Mouse (Mus musculus) telencephalon, adult 2 months (tissue): Measurements from ENCODE around the gene Fcer2a.

Experiments used
- DNase-seq: peaks from one replicate; pipeline ENCODE4 v3.0.0-alpha.2; 2011; ENCODE audit warnings: low read depth, low spot score

Gene Fcer2a

DNA sequence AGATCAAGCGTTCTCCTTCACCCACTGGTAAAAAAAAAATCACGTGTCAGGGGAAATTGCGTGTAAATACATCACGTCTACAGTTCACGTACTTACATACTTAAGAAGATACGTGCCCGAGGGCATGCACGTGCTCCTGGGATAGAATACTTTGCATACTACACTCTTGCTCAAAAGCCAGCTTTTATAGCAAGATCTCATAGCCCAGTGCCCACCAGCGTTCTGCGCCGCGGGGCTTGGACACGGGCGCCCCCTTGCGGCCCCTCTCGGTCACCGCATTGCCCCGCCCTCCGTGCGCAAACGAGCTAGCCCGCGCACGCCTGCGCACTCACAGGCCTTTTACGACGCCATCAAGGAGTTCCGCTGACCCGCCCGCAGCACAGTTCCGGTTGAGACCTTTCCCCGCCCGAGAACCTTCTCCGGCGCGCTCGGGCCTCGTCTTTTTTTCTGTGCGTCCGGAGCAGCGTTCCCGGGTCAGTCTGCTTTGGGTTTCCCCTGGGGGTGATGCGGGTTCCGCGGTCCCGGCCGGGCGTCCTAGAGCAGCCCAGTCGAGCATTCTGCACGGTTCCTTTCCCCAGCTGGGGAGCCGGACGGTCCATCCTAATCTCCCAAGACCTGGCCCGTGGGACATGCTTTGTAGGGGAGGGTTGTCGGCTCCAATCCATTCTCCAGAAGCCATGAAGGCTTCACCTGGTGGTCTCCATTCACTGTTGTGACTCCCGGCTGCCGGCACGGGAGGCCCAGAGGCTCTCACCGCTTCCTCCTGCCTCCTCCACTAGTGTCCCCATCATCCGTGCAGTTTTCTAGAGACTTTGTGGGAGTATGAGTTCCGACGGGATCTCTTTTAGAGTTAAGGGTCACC is 17.6 kb downstream of the Fcer2a start, which contains the start of gene Trappc5:
Gene Trappc5, plus strand, starts transcription at position 169 of the 862 bp plus-strand sequence.
- DNase-seq: peak; percentile 82

DNA sequence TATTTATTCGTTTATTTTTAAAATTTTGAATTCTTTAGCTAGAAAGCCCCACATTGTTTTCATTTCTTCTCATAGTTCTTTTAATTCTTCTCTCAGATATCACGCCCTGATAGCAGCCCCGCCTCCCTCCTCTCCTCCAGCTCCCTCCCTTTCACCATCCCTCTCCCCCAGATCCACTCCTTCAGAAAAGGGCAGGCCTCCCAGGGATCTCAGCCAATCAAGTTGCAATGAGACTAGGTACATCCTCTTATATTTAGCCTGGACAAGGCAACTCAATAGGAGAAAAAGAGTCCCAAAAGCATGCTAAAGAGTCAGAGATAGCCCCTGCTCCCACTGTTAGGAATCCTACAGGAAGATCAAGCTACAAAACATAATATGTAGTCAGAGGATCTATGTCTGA is 19.3 kb downstream of the Fcer2a start:
- no peak for DNase-seq

DNA sequence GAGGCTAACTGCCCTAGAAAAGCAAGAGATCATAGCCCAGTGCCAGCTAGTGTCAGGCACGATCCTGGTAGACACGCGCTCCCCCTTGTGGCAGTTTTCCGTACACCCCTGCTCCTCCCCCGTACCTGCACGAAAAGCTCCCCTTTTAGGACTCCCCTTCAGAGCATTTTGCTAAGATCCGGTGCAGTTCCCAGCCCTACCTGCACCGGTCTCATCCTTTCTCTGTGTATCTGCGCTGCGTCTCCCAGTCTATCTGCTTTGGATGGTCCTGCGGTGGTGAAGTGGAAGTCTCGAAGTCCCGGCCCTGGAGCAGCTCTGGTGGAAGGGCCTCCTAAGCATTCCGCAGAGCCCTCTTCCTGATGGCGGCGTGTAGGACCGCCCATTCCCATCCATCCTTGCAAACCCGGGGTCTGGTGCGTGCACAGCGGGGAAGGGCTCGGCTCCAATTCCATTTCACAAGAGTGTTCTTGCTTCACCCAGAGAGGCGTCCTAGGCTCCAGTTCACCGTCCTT is 21.9 kb downstream of the Fcer2a start, which contains the start of gene Fcor:
Gene Fcor, minus strand, starts transcription at position 383 of the 512 bp plus-strand sequence.
- DNase-seq: peak; percentile 75

DNA sequence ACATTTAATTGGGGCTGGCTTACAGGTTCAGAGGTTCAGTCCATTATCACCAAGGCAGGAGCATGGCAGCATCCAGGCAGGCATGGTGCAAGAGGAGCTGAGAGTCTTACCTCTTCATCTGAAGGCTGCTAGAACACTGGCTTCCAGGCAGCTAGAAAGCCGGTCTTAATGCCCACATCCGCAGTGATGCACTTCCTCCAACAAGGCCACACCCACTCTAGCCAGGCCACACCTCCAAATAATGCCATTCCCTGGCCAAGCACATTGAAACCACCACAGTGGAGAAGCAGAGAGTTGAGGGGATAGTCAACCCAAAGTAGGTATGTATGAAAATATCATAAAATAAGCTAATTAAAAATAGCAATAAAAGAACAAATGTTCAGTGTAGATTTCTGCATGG is 23.6 kb downstream of the Fcer2a start:
- no peak for DNase-seq

DNA sequence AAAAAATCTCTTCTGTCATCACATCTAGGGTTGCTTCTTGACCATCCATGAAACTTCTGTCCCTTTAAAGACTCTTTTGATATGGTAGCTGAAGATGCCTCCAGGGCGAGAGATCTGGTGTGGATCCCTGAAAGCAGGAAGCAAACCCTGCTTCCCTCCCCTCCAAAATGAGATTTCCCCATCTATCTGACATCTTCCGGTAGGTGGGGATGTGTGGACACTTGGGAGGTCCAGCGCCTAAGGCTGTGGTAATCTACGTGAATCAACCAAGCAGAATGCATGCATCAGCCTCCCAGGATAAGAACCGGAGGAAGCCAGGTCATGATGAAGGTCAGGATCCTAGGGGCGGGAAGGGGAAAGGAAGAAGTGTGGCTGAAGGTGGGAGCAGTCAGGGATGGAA is 28.5 kb downstream of the Fcer2a start, which contains the start of gene Mcemp1:
Gene Mcemp1, plus strand, starts transcription at position 248 of the 400 bp plus-strand sequence.
- no peak for DNase-seq

DNA sequence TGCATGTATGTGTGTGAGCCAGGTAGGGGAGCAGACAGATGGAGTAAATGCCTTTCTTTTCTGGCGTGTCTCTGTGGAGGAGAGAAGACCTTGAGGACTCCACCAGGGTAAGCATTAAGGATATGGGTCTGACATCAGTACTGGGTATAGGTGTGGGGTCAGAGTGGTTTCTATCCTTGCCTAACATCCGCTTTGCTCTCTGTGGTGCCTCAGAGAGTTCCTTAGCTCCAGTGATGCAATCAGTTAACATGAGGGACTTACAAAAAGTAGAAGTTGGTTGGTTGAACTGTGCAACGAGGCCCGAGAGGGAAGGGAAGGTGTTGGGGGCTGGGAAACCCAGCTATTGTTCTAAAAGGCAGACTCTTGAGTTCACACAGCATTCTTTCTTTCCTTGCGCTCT is 29.6 kb downstream of the Fcer2a start:
- no peak for DNase-seq

DNA sequence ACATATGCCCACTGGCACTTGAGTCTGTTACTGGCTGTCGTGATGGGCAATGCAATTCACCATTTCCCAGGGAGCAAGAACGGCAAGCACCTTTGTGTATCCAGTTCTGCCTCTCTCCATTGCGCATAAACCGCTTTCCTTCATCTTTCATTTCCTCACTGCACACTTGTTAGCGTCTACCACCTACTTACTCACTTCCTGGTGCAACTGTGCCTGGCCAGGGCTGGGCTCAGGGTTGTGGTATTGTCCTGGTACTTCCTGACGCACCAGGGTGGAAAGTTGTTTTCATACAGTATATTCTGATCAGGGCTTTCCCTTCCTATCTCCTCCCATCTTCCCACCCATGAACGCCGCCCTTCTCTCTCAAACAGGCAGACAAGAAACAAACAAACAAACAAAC is 33.1 kb downstream of the Fcer2a start:
- no peak for DNase-seq

DNA sequence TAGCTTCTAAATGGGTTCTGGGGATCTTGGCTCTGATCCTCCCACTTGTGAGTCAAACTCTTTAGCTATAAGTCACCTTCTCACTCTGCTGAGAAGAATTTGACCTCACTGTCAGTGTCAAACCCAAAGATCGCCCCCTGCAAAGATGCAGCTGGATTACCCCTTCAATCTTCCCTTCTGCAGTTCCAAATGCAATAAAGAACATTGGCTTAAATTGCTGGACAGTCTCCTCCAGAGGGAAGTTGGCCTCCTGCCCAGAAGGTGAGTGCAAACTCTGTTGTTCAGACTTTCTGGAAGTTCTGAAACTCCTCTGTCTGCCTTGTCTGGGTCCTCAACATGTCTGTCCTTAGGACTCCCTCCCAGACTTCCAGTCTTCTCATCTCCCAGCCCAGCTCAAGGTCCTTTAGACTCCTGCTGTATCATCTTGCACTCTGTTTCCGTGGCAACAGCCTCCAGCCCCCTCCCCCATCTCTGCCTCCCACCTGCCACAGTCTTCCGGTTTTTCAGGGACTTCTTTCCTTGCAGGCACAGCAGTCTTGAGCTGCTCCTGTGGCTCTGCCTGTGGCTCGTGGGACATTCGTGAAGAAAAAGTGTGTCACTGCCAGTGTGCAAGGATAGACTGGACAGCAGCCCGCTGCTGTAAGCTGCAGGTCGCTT is 37.1 kb downstream of the Fcer2a start:
- DNase-seq: no peak

DNA sequence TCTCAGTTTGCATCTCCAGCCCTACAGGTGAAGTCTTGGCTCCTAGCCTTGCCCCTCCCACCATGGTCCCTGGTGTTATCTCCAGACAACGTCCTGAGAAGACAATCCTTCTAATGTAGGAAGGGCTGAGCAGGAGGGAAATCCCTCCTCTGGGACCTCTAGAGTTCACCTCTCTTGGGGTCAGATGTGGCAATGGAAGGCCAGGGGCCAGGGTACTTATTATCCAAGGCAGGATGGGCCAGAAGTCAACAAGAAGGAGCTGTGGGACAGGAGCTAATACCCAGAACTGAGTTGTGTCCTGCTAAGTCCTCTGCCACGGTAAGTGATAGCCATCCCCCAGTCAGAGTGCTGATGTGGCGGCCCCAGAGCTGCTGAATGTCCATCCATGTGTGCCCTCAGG is 38.4 kb downstream of the Fcer2a start, which contains the start of gene Retn:
Gene Retn, plus strand, starts transcription at position 245 of the 400 bp plus-strand sequence.
- no peak for DNase-seq

DNA sequence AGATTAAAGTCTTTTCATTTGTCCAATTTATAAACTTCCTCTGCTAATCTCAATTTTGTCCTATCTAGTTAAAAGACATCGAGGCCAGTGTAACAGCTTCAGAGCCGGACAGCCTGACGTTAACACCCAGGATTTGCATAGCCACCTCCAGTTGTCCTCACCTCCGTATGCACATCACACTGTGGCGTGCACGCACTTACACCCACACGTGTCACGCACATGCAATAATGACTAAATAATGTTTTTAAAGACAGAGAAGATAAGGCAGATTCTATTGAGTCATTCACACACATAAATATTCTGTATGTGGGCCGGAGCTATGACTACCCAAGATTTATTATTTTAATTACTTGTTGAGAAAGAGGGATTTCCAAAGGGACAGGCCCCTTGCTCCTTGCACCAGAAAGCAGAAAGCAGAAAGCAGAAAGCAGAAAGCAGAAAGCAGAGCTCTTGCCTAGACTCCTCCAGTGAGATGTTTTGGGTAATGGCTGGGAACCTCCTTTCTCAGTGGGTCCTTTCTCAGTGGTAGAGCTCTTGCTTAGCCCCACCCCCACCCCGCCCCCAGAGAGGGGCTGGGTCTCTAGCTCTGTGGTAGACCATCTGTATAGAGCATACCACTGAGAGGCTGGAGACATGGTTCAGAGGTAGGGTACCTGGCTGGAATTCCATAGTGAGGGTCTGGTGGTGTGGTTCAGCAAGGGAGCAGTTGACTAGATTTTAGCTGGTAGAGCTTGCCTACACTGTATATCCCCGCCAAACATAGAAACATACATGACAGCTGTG is 39.1 kb downstream of the Fcer2a start:
- no peak for DNase-seq

DNA sequence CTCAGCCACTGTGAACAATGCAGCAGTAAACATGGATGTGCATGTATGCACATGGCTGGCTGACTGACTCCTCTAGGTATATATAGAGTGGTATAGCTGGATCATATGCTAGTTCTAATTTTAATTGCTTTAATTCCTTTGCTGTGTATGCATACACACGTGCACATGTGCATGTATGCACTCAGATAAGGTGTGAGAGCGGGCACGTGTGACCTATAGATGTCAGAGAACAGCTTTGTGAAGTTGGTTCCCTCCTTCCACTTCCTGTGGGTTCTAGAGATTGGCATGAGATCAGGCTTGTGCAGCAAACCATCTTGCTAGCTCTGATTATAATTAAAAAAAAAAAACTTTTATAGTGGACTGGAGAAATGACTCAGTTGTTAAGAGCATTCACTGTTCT is 41.1 kb downstream of the Fcer2a start:
- DNase-seq: no peak

DNA sequence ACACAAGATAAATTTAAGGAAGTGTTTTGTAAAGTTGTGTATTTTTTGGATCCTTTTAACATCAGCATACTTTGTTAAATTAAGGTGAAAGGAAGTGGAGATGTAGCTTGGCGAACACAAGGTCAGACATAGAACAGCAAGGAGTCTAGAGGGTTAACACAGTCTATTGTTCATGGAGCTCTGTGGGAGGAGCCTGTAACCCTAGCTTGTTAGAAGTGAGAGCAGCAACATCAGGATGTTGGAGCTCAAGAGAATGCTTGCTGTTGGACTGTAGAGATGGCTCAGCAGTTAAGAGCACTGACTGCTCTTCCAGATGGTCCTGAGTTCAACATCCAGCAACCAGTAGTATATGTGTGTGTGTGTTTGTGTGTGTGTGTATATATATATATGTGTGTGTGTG is 45.0 kb downstream of the Fcer2a start:
- no peak for DNase-seq

DNA sequence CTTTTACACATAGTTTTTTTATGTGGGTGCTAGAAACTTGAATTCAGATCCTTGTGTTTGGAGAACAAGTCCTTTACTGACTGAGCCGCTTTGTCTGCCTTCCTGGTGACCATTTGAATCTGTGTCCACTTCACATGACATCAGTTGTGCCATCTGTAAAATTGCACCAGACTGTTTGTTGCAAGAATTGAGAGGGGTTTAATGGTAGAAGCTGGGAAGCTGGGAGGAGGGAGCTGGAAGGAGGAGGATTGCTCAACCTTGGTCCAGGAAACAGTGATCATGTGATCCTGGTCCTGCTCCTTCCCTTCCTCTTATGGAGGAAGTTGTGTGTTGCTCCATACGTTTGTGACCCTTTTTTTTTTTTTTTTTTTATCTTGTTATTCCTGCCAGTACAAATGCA is 45.7 kb downstream of the Fcer2a start:
- no peak for DNase-seq

DNA sequence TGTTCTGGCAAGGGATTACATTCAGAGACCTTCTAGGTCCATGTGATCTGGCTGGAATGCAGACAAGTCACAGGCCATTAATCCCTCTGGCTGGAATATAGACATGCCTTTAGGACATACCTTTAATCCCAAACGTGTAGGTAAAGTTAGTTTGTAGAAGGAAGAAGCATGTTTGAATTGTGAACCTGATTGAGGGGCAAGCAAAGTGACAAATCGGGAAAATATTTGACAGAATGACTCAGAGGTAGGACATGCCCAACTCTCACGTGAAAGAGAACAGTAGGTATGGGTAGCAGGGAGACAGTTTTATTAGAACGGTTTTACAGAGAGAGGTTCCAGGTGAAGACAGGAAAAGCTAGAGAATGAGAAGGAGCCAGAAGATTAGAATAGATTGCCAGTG is 46.4 kb downstream of the Fcer2a start:
- no peak for DNase-seq

DNA sequence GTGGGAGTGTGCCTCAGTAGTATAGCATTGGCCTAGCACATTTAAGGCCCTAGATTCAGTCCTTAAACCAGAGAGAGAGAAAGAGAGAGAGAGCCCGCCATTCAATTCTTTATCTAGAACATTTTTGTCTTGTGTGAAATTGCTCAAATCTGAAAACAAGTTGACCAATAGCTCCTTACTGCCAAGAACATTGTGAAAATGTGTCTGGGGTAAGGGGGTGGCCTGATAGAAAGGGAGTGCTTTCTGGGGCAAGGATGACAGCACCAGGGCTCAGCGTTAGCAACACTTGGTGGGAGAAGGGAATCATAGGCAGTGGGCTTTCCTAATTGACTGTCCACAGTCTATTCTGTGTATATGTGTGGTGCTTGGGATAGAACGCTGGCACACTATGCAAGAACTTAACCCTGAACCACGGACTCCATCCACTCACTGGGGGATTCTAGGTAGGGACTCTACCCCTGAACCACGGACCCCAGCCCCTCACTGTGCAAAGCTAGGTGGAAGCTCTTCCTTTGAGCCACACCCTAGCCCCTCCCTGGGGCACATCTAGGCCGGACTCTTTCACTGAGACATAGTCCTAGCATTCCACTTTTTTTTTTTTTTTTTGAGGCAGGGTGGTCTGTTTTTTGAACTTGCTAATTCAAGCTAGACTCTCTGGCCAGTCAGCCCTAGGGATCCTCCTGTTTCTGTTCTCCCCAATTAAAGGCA is 47.0 kb downstream of the Fcer2a start:
- DNase-seq: no peak

DNA sequence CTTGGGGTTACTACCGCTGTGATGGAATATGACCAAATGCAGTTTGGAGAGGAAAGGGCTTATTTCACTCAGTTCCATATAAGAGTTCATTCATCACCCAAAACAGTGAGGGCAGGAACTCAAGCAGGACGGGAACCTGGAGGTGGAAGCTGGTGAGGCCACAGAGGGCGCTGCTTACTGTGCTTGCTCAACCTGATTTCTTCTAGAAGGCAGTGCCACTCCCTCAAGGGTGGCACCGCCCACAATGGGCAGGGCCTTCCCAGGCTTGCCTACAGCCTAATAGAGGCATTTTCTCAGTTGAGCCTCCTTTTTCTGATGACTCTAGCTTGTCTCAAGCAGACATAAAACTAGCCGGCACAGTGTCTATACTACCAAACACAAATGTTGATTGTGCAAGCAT is 48.2 kb downstream of the Fcer2a start:
- no peak for DNase-seq
